Mouse (Mus musculus): ENCODE measurements around the gene a.
"Not testable (repeated sequence)": the region's sequence is repeated elsewhere in the genome, so short reads cannot be mapped to it uniquely, and the experiment has no call there.

- not testable (repeated sequence) for TF ChIP-seq CTCF (conservative IDR thresholded peaks at IDR 0.05; ENCODE audit: insufficient read depth, insufficient read length, low read depth, low read length); POLR2A (IDR thresholded peaks at IDR 0.05; ENCODE audit: low read depth, low read length)
Observed at GRCm38 (mm10) chr2:155016751-155017150, 225.5 kb downstream of the a start.
